Mouse (Mus musculus): ENCODE measurements around the gene Gli2. TPM values are rescaled to one million over a fixed set of nuclear protein-coding genes. Genes with fewer than 3 reads are reported as not detected.

Gli2 gene
- polyA plus RNA-seq, 1 experiment from 2014 or later: 1.9 TPM

DNA sequence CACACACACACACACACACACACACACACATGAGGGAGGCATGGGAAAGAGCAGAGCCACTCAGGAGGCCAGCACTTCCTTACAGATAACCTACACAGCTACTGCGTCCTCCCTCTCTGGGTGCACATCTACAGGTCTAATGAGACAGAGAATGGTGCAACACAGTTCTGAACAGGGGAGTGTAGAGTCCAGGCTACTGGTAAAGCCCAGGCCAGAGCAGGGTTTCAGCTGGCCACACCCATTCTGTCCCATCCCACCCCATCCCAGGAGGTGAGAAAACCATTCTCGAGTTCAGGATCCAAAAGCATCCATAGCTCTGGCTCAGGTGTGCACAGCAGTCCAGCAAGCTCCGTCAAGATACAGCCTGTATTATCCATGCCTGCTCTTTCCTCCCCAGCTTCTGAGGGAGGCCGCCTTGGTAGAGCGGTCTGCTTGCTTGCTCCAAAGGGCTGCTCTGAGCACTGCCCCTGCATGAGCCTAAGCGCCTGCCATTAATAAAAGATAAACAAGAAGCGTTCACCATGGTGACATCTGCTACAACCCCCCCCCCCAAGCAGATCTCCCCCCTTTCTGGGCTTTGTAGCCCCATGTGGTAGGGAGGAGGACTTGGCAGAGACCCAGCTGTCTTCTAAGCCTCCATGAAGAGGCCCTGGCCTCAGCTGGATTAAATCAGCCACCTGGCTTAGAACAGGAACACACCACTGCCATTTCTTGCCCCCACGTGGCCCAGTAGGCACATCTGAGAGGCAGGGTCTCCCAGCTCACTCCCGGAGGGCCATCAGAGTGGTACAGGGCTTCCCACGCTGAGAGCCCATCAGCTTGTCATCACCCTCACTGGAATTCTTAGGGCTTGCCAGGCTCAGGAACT lies 98.8 kb downstream of the Gli2 start:
- H3K4me1 ChIP-seq (replicated peaks): peaks cover 32% of the 10 kb centered on the region
- WGBS: 26% methylated on average over 10 of the region's 10 CpGs
- no peak overlapping the region for H3K4me2 ChIP-seq
- H3K9me3 ChIP-seq: no peaks in the 10 kb centered on the region
- no peaks in the 10 kb centered on the region for H3K36me3 ChIP-seq
- no peak overlapping the region for H3K4me3 ChIP-seq
- ATAC-seq (ENCODE audit: low read depth): peak; percentile 86
- H3K27me3 ChIP-seq: no peaks in the 10 kb centered on the region
- H3K27ac ChIP-seq (replicated peaks): peak overlapping the region; percentile 33; the same call in 1 of the 2 replicates
- peak overlapping the region; percentile 31; the same call in 1 of the 2 replicates for H3K9ac ChIP-seq

GRCm38 (mm10) chr1:118953031-118953430 lies 100.4 kb downstream of the Gli2 start:
- H3K4me1 ChIP-seq (replicated peaks): peaks cover 32% of the 10 kb centered on the region
- ATAC-seq (ENCODE audit: low read depth): no peak
- WGBS: 83% methylated on average over 3 of the region's 3 CpGs
- H3K9me3 ChIP-seq: 0 out of 2 replicates have a peak, but pooled peaks cover 3% of the 10 kb centered on the region
- H3K27me3 ChIP-seq: no peaks in the 10 kb centered on the region
- no peak overlapping the region for H3K27ac ChIP-seq (replicated peaks)
- no peak overlapping the region for H3K9ac ChIP-seq
- H3K4me2 ChIP-seq: no peak overlapping the region
- H3K4me3 ChIP-seq: no peak overlapping the region
- H3K36me3 ChIP-seq: no peaks in the 10 kb centered on the region

DNA sequence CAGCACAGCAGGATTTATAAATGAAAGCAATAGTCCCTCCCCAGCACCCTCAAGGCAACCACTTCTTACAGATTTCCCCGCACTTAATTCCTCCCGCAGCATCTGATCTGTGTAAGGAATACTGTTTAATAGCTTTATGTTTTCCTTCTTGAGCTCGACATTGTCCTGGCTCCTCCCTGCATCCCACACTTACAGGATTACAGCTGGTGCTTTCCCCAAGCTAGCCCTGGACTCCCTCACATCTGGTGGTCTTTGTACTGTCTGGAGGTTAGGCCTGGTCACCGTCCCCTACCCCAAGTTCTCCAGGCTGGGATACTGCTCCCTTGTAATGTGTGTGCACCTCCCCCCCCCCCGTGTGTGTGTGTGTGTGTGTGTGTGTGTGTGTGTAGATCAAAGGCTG lies 101.1 kb downstream of the Gli2 start:
- no peak overlapping the region for H3K27ac ChIP-seq (replicated peaks)
- WGBS: 63% methylated on average over 5 of the region's 5 CpGs
- no peak overlapping the region for H3K9ac ChIP-seq
- H3K4me1 ChIP-seq (replicated peaks): peaks cover 32% of the 10 kb centered on the region
- ATAC-seq (ENCODE audit: low read depth): no peak
- no peaks in the 10 kb centered on the region for H3K27me3 ChIP-seq
- no peak overlapping the region for H3K4me3 ChIP-seq
- H3K4me2 ChIP-seq: no peak overlapping the region
- no peaks in the 10 kb centered on the region for H3K36me3 ChIP-seq
- H3K9me3 ChIP-seq: 0 out of 2 replicates have a peak, but pooled peaks cover 3% of the 10 kb centered on the region

DNA sequence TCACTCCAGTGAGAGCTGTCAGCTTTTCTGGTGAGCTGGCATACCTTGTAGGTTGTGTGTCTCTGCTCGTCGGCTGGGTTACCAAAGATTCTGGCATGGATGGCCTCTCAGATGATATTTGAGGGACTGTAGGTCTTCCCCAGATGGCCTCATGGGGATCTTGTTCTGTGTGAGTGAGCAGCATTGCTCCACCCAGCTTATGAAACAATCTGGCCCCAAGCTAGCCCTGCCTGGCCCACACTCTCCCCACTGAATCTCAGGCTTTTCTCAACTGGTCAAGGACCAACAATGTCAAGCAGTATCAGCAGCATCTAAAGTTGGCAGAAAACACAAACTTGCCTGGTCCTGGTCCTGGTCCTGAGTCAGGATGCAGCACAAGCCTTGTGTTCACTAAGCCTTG lies 105.0 kb downstream of the Gli2 start:
- no peak overlapping the region for H3K4me3 ChIP-seq
- 89% methylated on average over 2 of the region's 2 CpGs for WGBS
- no peaks in the 10 kb centered on the region for H3K27me3 ChIP-seq
- no peak overlapping the region for H3K4me2 ChIP-seq
- H3K9ac ChIP-seq: no peak overlapping the region
- H3K36me3 ChIP-seq: no peaks in the 10 kb centered on the region
- no peak for ATAC-seq (ENCODE audit: low read depth)
- peaks cover under 1% of the 10 kb centered on the region; the same call in 1 of the 2 replicates for H3K4me1 ChIP-seq (replicated peaks)
- H3K27ac ChIP-seq (replicated peaks): no peak overlapping the region
- 0 out of 2 replicates have a peak, but pooled peaks cover 3% of the 10 kb centered on the region for H3K9me3 ChIP-seq

DNA sequence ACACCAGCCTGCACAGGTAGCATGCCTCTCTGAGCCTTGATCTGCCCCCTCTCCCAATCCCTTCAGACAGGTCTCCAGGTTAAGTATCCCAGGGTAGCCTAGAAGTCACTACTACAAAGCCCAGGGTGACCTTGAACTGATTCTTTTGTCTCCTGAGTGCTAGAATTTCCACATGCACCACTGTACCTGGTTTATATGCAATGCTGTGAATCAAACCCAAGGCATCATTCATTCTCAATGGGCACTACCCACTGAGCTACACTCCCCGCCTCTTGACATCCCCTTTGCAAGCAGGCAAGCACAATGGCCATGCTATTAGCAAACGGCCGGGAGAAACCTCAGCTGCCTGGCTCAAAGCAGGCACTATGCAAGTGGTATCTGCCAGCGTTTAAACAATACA lies 106.2 kb downstream of the Gli2 start:
- Histone ChIP-seq H3K36me3 (no peaks in the 10 kb centered on the region), H3K4me1 (replicated peaks) (no peaks in the 10 kb centered on the region; the same call in 1 of the 2 replicates), H3K27me3 (no peaks in the 10 kb centered on the region), H3K4me2 (no peak overlapping the region), H3K9ac (no peak overlapping the region), H3K4me3 (no peak overlapping the region), H3K27ac (replicated peaks) (no peak overlapping the region), H3K9me3 (0 out of 2 replicates have a peak, but pooled peaks cover 3% of the 10 kb centered on the region)
- 79% methylated on average over 4 of the region's 4 CpGs for WGBS
- ATAC-seq (ENCODE audit: low read depth): no peak

DNA sequence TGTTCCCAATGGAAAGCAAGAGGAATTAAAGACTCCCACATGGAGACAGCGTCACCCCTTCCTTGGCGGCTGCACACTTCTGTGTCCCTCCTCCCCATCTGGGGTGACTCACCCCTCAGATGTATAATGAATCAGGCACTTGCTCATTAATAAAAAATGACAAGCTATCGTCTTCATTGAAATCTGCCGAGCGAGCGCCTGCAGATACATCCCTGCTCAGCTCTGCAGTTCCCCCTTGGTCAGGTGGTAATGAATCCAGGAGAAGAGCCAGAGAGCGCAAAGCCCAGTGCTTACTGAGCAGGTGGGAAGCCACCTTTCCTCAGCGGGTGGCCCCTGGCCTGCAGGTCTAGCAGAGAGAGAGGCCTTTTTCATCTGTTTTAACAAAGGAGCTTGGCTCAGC lies 112.1 kb downstream of the Gli2 start:
- Histone ChIP-seq H3K27me3 (no peaks in the 10 kb centered on the region), H3K9ac (no peak overlapping the region), H3K4me1 (replicated peaks) (peaks cover 15% of the 10 kb centered on the region), H3K9me3 (no peaks in the 10 kb centered on the region), H3K27ac (replicated peaks) (no peak overlapping the region), H3K4me2 (no peak overlapping the region), H3K36me3 (no peaks in the 10 kb centered on the region), H3K4me3 (no peak overlapping the region)
- 47% methylated on average over 8 of the region's 8 CpGs for WGBS
- no peak for ATAC-seq (ENCODE audit: low read depth)

DNA sequence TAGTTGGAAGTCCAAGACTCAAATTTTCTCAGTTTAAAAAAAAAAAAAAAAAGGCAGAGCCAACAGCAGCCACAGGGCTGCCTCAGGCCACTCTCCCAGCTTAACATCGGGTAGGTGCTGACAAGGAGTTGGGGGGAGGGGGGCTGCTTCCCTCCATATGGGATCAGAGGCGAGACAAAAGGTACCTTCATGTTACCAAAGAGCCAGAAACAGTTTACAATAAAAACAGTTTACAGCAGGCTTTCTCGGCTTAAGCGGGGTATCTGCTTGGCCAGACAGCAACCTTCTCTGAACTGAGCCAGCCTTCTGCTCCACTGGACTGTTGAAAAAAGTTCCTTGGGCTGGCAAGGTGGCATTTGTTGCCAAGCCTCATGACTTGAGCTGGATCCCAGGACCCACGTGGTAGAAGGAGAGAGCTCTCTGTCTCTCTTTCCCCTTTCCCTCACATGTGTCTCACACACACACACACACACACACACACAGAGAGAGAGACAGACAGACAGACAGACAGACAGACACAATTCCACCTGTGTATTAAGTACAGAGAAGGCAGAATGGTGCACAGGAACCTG lies 113.1 kb downstream of the Gli2 start:
- WGBS: 50% methylated on average over 5 of the region's 5 CpGs
- H3K27ac ChIP-seq (replicated peaks): no peak overlapping the region

DNA sequence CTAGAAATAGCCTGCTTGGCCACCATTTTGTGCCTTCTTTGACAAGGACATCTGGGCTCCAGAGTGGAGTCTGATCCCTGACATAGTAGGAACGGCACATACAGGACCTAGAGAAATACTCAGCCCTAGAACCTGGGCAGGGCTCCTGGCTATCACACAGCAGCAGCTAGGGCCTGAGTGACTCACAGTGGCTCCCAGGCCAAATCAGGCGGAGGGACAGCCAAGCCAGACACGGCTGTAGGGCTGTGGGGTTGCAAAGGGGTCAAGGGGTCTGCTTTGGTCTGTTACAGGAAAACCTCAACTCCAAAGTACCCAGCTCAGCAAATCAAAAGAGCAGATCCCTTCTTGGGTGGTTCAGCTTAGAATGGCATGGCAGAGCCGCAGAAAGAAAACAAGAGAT lies 115.2 kb downstream of the Gli2 start:
- Histone ChIP-seq H3K9ac (no peak overlapping the region), H3K27me3 (no peaks in the 10 kb centered on the region), H3K4me1 (replicated peaks) (peaks cover 41% of the 10 kb centered on the region), H3K4me3 (no peak overlapping the region), H3K36me3 (no peaks in the 10 kb centered on the region), H3K27ac (replicated peaks) (no peak overlapping the region), H3K9me3 (no peaks in the 10 kb centered on the region), H3K4me2 (no peak overlapping the region)
- 72% methylated on average over 4 of the region's 4 CpGs for WGBS
- no peak for ATAC-seq (ENCODE audit: low read depth)

More for the DNA sequence above, 113.1 kb downstream of the Gli2 start:
- Histone ChIP-seq H3K9me3 (no peaks in the 10 kb centered on the region), H3K36me3 (no peaks in the 10 kb centered on the region), H3K9ac (no peak overlapping the region), H3K4me2 (no peak overlapping the region), H3K4me3 (no peak overlapping the region), H3K27me3 (no peaks in the 10 kb centered on the region), H3K4me1 (replicated peaks) (peaks cover 24% of the 10 kb centered on the region)
- ATAC-seq (ENCODE audit: low read depth): no peak

DNA sequence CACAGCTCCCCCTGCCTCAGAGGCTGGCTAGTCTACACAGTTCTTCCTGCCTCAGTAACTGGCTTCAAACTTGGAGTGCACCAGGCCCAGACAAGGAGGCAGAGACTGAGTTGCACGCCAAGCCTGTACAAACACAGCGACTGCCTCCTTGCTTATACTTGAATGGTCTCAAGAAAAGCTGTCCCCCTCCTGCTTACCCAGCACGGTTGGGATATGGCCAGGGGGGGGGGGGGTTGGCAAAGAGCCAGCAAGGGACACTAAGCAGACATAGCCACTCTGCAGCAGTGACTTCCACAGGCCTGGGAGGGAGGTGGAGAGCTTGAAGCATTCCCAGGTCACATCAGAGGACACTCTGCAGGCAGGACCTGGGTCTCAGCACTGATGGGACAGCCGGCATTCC lies 117.3 kb downstream of the Gli2 start:
- Histone ChIP-seq H3K4me3 (no peak overlapping the region), H3K9ac (no peak overlapping the region), H3K9me3 (no peaks in the 10 kb centered on the region), H3K27ac (replicated peaks) (peak overlapping the region; percentile 49; the same call in 1 of the 2 replicates), H3K4me1 (replicated peaks) (peaks cover 41% of the 10 kb centered on the region), H3K27me3 (no peaks in the 10 kb centered on the region), H3K4me2 (no peak overlapping the region), H3K36me3 (no peaks in the 10 kb centered on the region)
- peak; percentile 68 for ATAC-seq (ENCODE audit: low read depth)
- WGBS: 36% methylated on average over 4 of the region's 4 CpGs

- 51% methylated on average over 6 of the region's 6 CpGs for WGBS
- Histone ChIP-seq H3K27ac (replicated peaks) (peak overlapping the region; percentile 49; the same call in 1 of the 2 replicates), H3K9ac (no peak overlapping the region), H3K4me2 (no peak overlapping the region), H3K27me3 (no peaks in the 10 kb centered on the region), H3K9me3 (no peaks in the 10 kb centered on the region), H3K4me3 (no peak overlapping the region), H3K36me3 (no peaks in the 10 kb centered on the region), H3K4me1 (replicated peaks) (peaks cover 36% of the 10 kb centered on the region)
- ATAC-seq (ENCODE audit: low read depth): peak; percentile 4; the same call in 1 of the 2 replicates
Observed at GRCm38 (mm10) chr1:118935518-118935917, 117.9 kb downstream of the Gli2 start.

- Histone ChIP-seq H3K36me3 (no peaks in the 10 kb centered on the region), H3K27me3 (no peaks in the 10 kb centered on the region), H3K4me2 (no peak overlapping the region), H3K9me3 (no peaks in the 10 kb centered on the region), H3K27ac (replicated peaks) (no peak overlapping the region), H3K9ac (no peak overlapping the region), H3K4me1 (replicated peaks) (peaks cover 39% of the 10 kb centered on the region), H3K4me3 (no peak overlapping the region)
- 95% methylated on average over 5 of the region's 5 CpGs for WGBS
- ATAC-seq (ENCODE audit: low read depth): no peak
Observed at GRCm38 (mm10) chr1:118932167-118932566, 121.3 kb downstream of the Gli2 start.

GRCm38 (mm10) chr1:118927543-118928354 lies 125.7 kb downstream of the Gli2 start:
- 54% methylated on average over 12 of the region's 12 CpGs for WGBS
- no peak for ATAC-seq (ENCODE audit: low read depth)
- H3K4me1 ChIP-seq (replicated peaks): peaks cover 15% of the 10 kb centered on the region; the same call in 1 of the 2 replicates

More at GRCm38 (mm10) chr1:118927543-118928354, 125.7 kb downstream of the Gli2 start:
- no peaks in the 10 kb centered on the region for H3K36me3 ChIP-seq
- H3K4me2 ChIP-seq: no peak overlapping the region
- H3K27ac ChIP-seq (replicated peaks): no peak overlapping the region
- no peaks in the 10 kb centered on the region for H3K27me3 ChIP-seq
- H3K9me3 ChIP-seq: no peaks in the 10 kb centered on the region
- no peak overlapping the region for H3K9ac ChIP-seq
- H3K4me3 ChIP-seq: no peak overlapping the region
